Mouse (Mus musculus) embryonic fibroblast, embryonic 13.5 days (primary cell): Measurements from ENCODE around the gene Cox17. TPM values are rescaled to one million over a fixed set of nuclear protein-coding genes. Genes with fewer than 3 reads are reported as not detected.

Source experiments
- H3K27ac ChIP-seq: 2 replicates; pipeline ENCODE4 v1.5.1; 2012; ENCODE audit warnings: low read length, control low read depth, inconsistent platforms; ENCODE audit not compliant: insufficient read depth
- H3K4me1 ChIP-seq: 2 replicates; pipeline ENCODE4 v1.6.1; 2011; ENCODE audit warnings: low read length; ENCODE audit not compliant: control insufficient read depth, insufficient read depth
- H3K4me3 ChIP-seq: 2 replicates; pipeline ENCODE4 v1.5.1; 2011; ENCODE audit warnings: mild to moderate bottlenecking, control low read depth, low read length; ENCODE audit not compliant: insufficient read depth
- CTCF ChIP-seq: IDR thresholded peaks from 2 replicates; pipeline ENCODE4 v1.5.1; 2011; ENCODE audit warnings: mild to moderate bottlenecking, control low read depth, low read length, moderate library complexity, borderline replicate concordance; ENCODE audit not compliant: insufficient read depth
- POLR2A ChIP-seq: IDR thresholded peaks from 2 replicates; pipeline ENCODE4 v1.6.1; 2011; ENCODE audit warnings: low read depth, mild to moderate bottlenecking, control low read depth, low read length, moderate library complexity
- polyA plus RNA-seq: library from polyadenylated mRNA; stranded (reverse); fragments of >200 nt; gene quantifications from 2 replicates; pipeline ENCODE4 v1.2.4, GENCODE M21; 2011; ENCODE audit warnings: low read depth; ENCODE audit not compliant: missing spikeins, insufficient read length

Gene Cox17
- polyA plus RNA-seq, 1 experiment, result 93.2 TPM

DNA sequence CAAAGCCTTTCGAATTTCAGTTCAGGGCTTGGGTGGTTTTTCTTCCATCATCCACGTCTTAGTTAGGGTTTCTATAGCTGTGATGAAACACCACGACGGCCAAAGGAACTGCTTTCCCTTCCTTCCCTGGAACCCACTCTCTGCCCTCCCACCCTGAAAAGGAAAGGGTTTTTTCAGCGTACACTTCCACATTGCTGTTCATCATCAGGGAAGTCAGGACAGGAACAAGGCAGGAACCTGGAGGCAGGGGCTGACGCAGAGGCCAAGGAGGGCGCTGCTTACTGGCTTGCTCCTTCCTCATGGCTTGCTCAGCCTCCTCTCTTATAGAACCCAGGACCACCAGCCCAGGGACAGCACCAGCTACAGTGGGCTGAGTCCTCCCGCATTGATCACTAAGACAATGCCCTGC lies 30.1 kb downstream of the Cox17 start:
- TF ChIP-seq CTCF (no peak), POLR2A (no peak)
- no peak overlapping the region for H3K4me3 ChIP-seq
- H3K27ac ChIP-seq, result no peak overlapping the region
- no peaks in the 10 kb centered on the region for H3K4me1 ChIP-seq

GRCm38 (mm10) chr16:38377546-38377945 lies 30.8 kb downstream of the Cox17 start:
- H3K27ac ChIP-seq, result no peak overlapping the region
- TF ChIP-seq CTCF, result no peak
- no peak for TF ChIP-seq POLR2A

GRCm38 (mm10) chr16:38378591-38378990 lies 31.8 kb downstream of the Cox17 start:
- Histone ChIP-seq H3K4me3 (no peak overlapping the region), H3K27ac (no peak overlapping the region), H3K4me1 (no peaks in the 10 kb centered on the region)
- no peak for TF ChIP-seq POLR2A
- no peak for TF ChIP-seq CTCF

More at GRCm38 (mm10) chr16:38377546-38377945, 30.8 kb downstream of the Cox17 start:
- H3K4me3 ChIP-seq, result no peak overlapping the region
- H3K4me1 ChIP-seq, result no peaks in the 10 kb centered on the region

DNA sequence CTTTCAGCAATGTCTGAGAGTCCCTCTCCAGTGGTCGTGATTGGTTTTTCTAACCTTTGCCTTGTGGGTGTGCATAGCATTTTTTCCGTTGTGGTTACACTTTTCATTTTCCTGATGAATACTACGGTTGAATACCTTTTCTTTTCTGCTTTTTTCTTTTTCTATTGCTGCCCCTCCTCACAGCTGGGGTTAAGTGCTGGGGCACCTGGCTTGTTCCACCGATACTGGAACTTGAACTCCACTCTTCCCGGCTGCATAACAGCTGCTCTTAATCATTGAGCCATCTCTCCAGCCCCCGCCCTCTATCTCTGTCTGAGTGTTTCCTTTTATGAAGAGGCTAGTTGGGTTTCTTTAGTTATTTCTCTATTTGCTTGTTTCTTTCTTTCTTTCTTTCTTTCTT lies 32.3 kb downstream of the Cox17 start:
- Histone ChIP-seq H3K27ac (no peak overlapping the region), H3K4me1 (no peaks in the 10 kb centered on the region), H3K4me3 (no peak overlapping the region)
- no peak for TF ChIP-seq POLR2A
- TF ChIP-seq CTCF, result no peak

DNA sequence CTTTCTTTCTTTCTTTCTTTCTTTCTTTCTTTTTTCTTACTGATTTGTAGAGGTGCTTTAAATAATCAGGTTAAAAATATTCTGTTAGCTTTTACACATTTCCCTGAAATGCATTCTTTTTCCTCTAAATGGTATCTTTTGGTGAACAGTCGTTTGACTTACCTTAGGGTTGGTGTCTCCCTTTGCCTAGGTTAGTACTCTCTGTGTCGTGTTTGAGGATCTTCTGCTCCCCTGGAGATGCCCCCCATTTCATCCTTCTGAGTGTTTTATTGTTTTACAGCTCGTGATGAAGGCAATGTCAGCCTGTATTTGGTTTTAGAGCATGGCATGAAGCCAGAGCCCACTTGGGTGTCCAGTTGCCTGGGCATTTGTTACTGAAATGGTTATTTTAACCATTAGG lies 32.7 kb downstream of the Cox17 start:
- Histone ChIP-seq H3K4me1 (no peaks in the 10 kb centered on the region), H3K4me3 (no peak overlapping the region), H3K27ac (no peak overlapping the region)
- TF ChIP-seq POLR2A, result no peak
- TF ChIP-seq CTCF, result no peak

DNA sequence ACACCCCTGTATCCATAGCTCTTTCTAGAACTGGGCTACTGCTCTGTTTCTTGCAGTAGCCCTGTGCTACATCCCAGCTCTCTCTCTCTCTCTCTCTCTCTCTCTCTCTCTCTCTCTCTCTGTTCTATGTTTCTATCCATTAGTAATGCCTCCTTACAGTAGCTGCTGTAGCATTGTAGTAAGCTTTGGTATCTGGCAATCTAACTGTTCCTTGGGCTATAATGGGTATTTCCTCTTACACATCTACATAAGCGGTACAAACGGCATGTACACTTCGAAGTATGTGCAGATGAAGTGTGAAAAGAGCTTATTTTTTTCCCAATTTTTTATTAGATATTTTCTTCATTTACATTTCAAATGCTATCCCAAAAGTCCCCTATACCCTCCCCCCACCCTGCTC lies 33.1 kb downstream of the Cox17 start:
- TF ChIP-seq CTCF (no peak), POLR2A (no peak)
- H3K4me1 ChIP-seq, result no peaks in the 10 kb centered on the region

DNA sequence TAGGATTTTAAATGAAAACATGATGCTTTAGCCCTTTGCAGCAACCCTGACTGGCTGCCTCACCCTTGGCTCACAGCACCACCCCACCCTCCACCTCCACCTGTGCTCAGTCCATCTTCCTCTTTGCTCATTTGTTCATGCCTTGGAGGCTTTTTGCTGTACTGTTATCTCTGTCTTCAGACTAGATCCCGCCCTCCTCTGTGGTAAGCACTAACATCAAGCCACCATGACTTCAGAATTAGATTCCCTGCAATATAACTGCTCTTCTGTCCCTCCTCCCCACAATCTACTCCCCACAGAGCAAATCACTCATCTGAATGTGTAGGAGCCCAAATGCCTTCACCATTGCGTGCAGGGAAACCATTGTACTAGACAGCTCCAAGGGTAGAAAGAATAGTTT lies 36.9 kb downstream of the Cox17 start:
- TF ChIP-seq CTCF (no peak), POLR2A (no peak)
- H3K4me1 ChIP-seq, result no peaks in the 10 kb centered on the region
- H3K27ac ChIP-seq, result no peak overlapping the region
- no peak overlapping the region for H3K4me3 ChIP-seq

More for the DNA sequence above, 33.1 kb downstream of the Cox17 start:
- no peak overlapping the region for H3K4me3 ChIP-seq
- H3K27ac ChIP-seq, result no peak overlapping the region

- H3K4me1 ChIP-seq, result 0 out of 2 replicates have a peak, but pooled peaks cover 3% of the 10 kb centered on the region
- no peak overlapping the region for H3K4me3 ChIP-seq
- TF ChIP-seq POLR2A (no peak), CTCF (no peak)
- H3K27ac ChIP-seq, result no peak overlapping the region
These were observed 38.4 kb downstream of the Cox17 start for GRCm38 (mm10) chr16:38385184-38385634.

- H3K4me1 ChIP-seq, result 0 out of 2 replicates have a peak, but pooled peaks cover 3% of the 10 kb centered on the region
- no peak overlapping the region for H3K4me3 ChIP-seq
- H3K27ac ChIP-seq, result no peak overlapping the region
- no peak for TF ChIP-seq POLR2A
- TF ChIP-seq CTCF, result no peak
These were observed 38.9 kb downstream of the Cox17 start for GRCm38 (mm10) chr16:38385700-38386099.

- Histone ChIP-seq H3K27ac (no peak overlapping the region), H3K4me3 (no peak overlapping the region), H3K4me1 (0 out of 2 replicates have a peak, but pooled peaks cover 3% of the 10 kb centered on the region)
- TF ChIP-seq POLR2A (no peak), CTCF (no peak)
These were observed 40.6 kb downstream of the Cox17 start for GRCm38 (mm10) chr16:38387389-38387788.

GRCm38 (mm10) chr16:38388757-38389156 lies 42.0 kb downstream of the Cox17 start:
- Histone ChIP-seq H3K4me1 (peaks cover 6% of the 10 kb centered on the region; the same call in 1 of the 2 replicates), H3K27ac (no peak overlapping the region), H3K4me3 (no peak overlapping the region)
- TF ChIP-seq POLR2A (no peak), CTCF (no peak)
